Mouse (Mus musculus) heart, embryonic 12.5 days (tissue): ENCODE measurements around the gene Tbc1d12. TPM values are rescaled to one million over a fixed set of nuclear protein-coding genes. Genes with fewer than 3 reads are reported as not detected.
A peak's percentile ranks its signal among the peaks of the same experiment; 100 is the strongest.

Source experiments
- ATAC-seq: fragments of 200-750 bp; cut with Nextera tagmentation; 2 replicates; pipeline ENCODE4 v1.8.0; 2017; ENCODE audit warnings: moderate TSS enrichment, moderate library complexity; ENCODE audit not compliant: insufficient number of reproducible peaks, low FRiP score
- H3K27ac ChIP-seq: fragments of 300-500 bp; sonication (generic); 2 replicates; pipeline ENCODE4 v1.5.1; 2016; ENCODE audit warnings: mild to moderate bottlenecking, moderate library complexity; ENCODE audit not compliant: poor library complexity, severe bottlenecking
- H3K27me3 ChIP-seq: fragments of 300-500 bp; sonication (generic); replicated peaks from 2 replicates; pipeline ENCODE4 v1.6.1; 2016; ENCODE audit warnings: mild to moderate bottlenecking, moderate library complexity
- H3K36me3 ChIP-seq: fragments of 300-500 bp; sonication (generic); 2 replicates; pipeline ENCODE4 v1.6.1; 2016; ENCODE audit warnings: mild to moderate bottlenecking, moderate library complexity
- H3K4me1 ChIP-seq: fragments of 300-500 bp; sonication (generic); replicated peaks from 2 replicates; pipeline ENCODE4 v1.6.1; 2016; ENCODE audit warnings: mild to moderate bottlenecking
- H3K4me2 ChIP-seq: fragments of 300-500 bp; sonication (generic); 2 replicates; pipeline ENCODE4 v1.6.1; 2016; ENCODE audit warnings: mild to moderate bottlenecking, moderate library complexity
- H3K4me3 ChIP-seq: fragments of 300-500 bp; sonication (generic); 2 replicates; pipeline ENCODE4 v1.5.1; 2016; ENCODE audit warnings: mild to moderate bottlenecking
- H3K9ac ChIP-seq: fragments of 300-500 bp; sonication (generic); 2 replicates; pipeline ENCODE4 v1.6.1; 2016; ENCODE audit warnings: mild to moderate bottlenecking, moderate library complexity
- H3K9me3 ChIP-seq: fragments of 300-500 bp; sonication (generic); replicated peaks from 2 replicates; pipeline ENCODE4 v1.6.1; 2016; ENCODE audit warnings: mild to moderate bottlenecking, moderate library complexity
- WGBS: fragments of 180-500 bp; shearing (Covaris S2); methylation state at CpG from one replicate; pipeline ENCODE4 v1.1.7; 2016; 5-methylcytosine and 5-hydroxymethylcytosine counted together
- polyA plus RNA-seq: library from polyadenylated mRNA; unstranded; fragments of >200 nt; fragmentation: Nextera tagmentation; extraction: Ambion mirVana; gene quantifications from 2 replicates; pipeline ENCODE4 v1.2.1, GENCODE M21; 2016

The Tbc1d12 gene
- polyA plus RNA-seq, result 2.3 and 3.1 TPM in 2 replicates

DNA sequence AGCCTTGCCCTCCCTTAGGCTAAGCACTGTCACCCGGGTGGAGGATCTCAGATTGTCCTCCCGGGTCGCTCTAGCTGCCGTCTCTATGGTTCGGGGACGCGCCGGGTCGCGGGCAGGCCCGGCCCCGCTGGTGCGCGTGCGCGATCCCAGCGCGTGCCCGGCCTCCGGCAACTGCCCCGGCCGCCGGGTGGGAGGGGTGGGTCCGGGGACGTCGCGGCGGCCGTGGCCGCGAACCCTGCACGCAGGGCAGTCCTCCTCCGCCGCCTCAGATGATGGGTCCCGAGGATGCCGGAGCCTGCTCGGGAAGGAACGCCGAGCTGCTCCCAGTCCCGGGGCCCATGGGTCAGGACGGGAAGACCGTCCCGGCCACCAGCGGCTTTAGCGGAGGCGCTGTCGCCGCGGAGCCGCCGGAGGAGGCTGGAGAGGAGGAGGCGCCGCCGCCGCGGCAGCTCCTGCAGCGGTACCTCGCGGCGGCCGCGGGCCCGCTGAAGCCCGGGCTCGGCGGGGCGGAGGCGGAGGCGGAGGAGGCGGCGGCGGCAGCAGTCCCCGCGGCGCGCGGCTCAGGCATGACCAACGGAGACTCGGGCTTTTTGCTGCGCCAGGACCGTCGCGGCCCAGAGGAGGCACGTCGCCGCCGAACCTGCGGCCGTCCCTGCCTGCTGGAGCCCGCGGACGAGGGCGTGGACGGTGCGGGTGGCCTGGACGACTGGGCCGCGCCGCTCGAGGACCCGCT is at the start of gene Tbc1d12:
Tbc1d12 (plus strand) TSS at position 142 of the 733 bp plus-strand sequence.
- H3K27ac ChIP-seq, result peak within 1 kb of the TSS; percentile 89
- no peaks in the 10 kb centered on the region for H3K4me1 ChIP-seq
- peak within 1 kb of the TSS; percentile 85 for H3K4me2 ChIP-seq
- peak; percentile 91 for ATAC-seq
- H3K9ac ChIP-seq, result peak within 1 kb of the TSS; percentile 93
- peaks cover under 1% of the 10 kb centered on the region; the same call in 1 of the 2 replicates for H3K36me3 ChIP-seq
- no peaks in the 10 kb centered on the region for H3K27me3 ChIP-seq
- under 1% methylated on average over 87 of the region's 101 CpGs for WGBS
- 0 out of 2 replicates have a peak, but pooled peaks cover under 1% of the 10 kb centered on the region for H3K9me3 ChIP-seq
- peak within 1 kb of the TSS; percentile 97 for H3K4me3 ChIP-seq

GRCm38 (mm10) chr19:38787756-38788155 is 48.6 kb upstream of the Tbc1d12 start:
- H3K36me3 ChIP-seq, result peaks cover 53% of the 10 kb centered on the region

DNA sequence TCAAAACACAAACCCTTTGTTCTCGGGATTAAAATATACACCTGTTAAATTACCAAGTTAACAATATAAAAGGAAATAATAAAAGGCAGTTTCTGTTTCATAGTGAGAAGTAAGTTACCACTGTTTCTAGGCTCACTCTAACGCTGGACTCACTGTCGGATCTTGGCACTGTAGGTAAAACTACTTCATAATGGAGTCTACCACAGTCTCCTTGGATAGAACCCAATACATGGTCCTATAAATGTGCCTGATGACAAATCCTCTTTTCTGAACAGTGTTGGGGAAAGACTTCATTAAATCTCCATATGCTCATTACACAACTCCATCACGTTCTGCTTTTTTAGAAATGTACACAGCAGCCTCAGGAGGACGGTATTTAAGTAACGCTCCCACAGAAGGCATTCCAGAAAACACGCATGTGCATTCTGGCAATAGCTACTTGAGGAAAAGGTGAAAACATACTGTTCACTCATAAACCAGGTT is 42.8 kb upstream of the Tbc1d12 start:
- Histone ChIP-seq H3K4me2 (no peak overlapping the region), H3K27me3 (no peaks in the 10 kb centered on the region), H3K9ac (no peak overlapping the region), H3K27ac (no peak overlapping the region), H3K4me3 (no peak overlapping the region), H3K9me3 (no peaks in the 10 kb centered on the region), H3K4me1 (no peaks in the 10 kb centered on the region), H3K36me3 (peaks cover 85% of the 10 kb centered on the region)
- WGBS, result 93% methylated on average over 7 of the region's 7 CpGs
- ATAC-seq, result no peak

More at GRCm38 (mm10) chr19:38787756-38788155, 48.6 kb upstream of the Tbc1d12 start:
- Histone ChIP-seq H3K9ac (no peak overlapping the region), H3K27me3 (no peaks in the 10 kb centered on the region), H3K4me1 (no peaks in the 10 kb centered on the region), H3K4me3 (no peak overlapping the region), H3K4me2 (no peak overlapping the region), H3K9me3 (no peaks in the 10 kb centered on the region), H3K27ac (no peak overlapping the region)
- 93% methylated on average over 6 of the region's 6 CpGs for WGBS
- ATAC-seq, result no peak

GRCm38 (mm10) chr19:38796546-38796945 is 39.8 kb upstream of the Tbc1d12 start:
- H3K9ac ChIP-seq, result no peak overlapping the region
- no peaks in the 10 kb centered on the region for H3K4me1 ChIP-seq
- no peak for ATAC-seq
- H3K27me3 ChIP-seq, result no peaks in the 10 kb centered on the region
- H3K4me2 ChIP-seq, result no peak overlapping the region
- no peak overlapping the region for H3K4me3 ChIP-seq
- WGBS, result 86% methylated on average over 5 of the region's 5 CpGs
- H3K9me3 ChIP-seq, result no peaks in the 10 kb centered on the region
- H3K27ac ChIP-seq, result no peak overlapping the region
- H3K36me3 ChIP-seq, result peaks cover 72% of the 10 kb centered on the region

DNA sequence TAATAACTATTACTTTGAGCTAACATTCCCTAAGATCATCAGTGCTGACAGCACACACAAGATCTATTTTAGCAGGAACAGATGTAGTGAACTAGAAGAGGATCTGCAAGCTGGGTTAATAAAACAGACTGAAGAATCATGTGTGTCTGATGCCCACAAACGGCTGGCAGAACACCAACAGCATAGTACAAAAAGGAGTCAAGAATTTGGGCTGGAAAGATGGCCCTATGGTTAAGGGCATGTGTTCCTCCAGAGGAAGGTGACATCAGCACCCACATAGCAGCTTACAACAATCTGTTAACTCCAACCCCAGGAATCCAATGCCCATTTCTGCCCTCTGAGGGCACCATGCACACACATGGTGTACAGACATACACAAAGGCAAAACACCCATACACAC is 38.1 kb upstream of the Tbc1d12 start:
- WGBS, result 89% methylated on average over 1 of the region's 1 CpGs
- H3K9ac ChIP-seq, result no peak overlapping the region
- H3K27ac ChIP-seq, result no peak overlapping the region
- no peaks in the 10 kb centered on the region for H3K4me1 ChIP-seq
- no peaks in the 10 kb centered on the region for H3K27me3 ChIP-seq
- ATAC-seq, result no peak
- no peak overlapping the region for H3K4me3 ChIP-seq
- peaks cover 76% of the 10 kb centered on the region for H3K36me3 ChIP-seq
- no peaks in the 10 kb centered on the region for H3K9me3 ChIP-seq
- H3K4me2 ChIP-seq, result no peak overlapping the region

DNA sequence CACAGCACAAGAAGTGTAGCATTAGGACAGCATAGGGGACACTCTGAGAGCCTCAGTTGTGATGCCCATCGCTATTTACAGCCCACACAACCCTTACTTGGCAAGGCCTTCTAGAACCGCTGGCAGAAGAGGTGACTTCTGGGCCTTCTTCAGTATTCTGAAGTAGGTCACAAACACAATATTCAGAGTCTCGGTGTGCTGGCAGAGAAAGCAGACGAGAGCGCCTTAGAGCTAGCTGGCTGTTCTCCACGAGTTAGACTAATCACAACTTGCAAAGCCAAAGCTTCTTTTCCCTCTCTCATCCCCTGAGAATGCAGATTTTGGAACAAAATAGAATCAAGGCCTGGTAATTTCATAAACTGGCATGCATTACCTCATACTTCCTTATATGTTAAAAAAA is 37.6 kb upstream of the Tbc1d12 start:
- H3K4me3 ChIP-seq, result no peak overlapping the region
- H3K27ac ChIP-seq, result no peak overlapping the region
- H3K36me3 ChIP-seq, result peaks cover 74% of the 10 kb centered on the region
- 91% methylated on average over 6 of the region's 6 CpGs for WGBS
- no peaks in the 10 kb centered on the region for H3K27me3 ChIP-seq
- no peak overlapping the region for H3K4me2 ChIP-seq
- no peaks in the 10 kb centered on the region for H3K9me3 ChIP-seq
- no peak for ATAC-seq
- no peaks in the 10 kb centered on the region for H3K4me1 ChIP-seq
- no peak overlapping the region for H3K9ac ChIP-seq

DNA sequence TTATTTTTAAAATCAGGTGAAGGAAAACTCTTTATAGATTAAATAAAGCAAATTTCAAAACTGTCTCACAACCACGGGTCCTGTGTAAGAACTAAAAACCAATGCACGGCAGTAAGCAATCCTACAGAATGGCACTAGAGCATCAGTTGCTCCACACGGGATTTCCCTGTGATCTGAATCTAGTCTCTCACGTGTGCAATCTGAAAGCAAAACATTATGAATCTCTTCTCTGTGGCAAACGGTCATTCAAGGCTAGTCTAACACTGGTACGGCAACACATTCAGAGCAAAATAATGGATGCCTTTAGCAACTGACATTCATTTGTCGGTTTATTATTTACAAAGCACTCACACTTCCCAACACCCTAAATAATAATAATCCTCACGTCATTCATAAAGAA is 18.2 kb upstream of the Tbc1d12 start:
- Histone ChIP-seq H3K27me3 (no peaks in the 10 kb centered on the region), H3K9ac (peak overlapping the region; percentile 91), H3K27ac (no peak overlapping the region), H3K9me3 (no peaks in the 10 kb centered on the region), H3K4me3 (peak overlapping the region; percentile 97), H3K4me1 (peaks cover 8% of the 10 kb centered on the region), H3K4me2 (peak overlapping the region; percentile 90), H3K36me3 (peaks cover 27% of the 10 kb centered on the region)
- no peak for ATAC-seq
- WGBS, result 45% methylated on average over 8 of the region's 8 CpGs

DNA sequence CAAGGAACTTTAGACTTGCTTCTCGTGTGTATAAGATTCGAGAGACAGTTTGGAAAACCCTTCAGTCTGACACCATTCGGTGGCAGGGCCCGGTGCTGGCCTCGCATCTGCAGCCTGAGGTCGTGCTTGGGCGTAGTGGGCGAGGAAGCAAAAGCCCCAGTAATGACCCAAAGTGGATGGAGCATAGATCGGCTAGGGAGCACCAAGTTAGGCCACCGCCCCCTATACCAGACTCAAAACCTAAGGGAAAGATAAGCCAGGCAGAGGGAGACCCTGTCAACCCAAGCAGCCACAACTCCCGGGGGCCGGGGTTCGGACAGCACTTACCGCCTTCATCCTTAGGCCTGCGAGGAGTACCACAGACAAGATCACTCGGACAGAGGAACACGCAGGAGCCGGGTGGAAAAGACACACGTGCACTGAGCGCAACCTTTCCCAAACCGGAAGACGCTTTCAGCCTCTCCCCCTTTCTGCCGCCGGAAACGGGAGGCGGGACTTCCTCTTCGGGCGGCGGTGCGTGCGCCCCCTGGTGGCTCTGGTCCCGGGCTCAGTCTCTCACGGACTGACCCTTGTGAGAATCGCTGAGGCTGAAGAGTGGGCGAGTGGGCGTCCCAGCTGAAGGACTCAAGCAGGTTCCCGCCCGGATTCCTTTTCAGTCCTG is 17.5 kb upstream of the Tbc1d12 start, which contains the start of gene Noc3l:
Noc3l (minus strand) TSS at position 472 of the 661 bp plus-strand sequence.
- peak; percentile 92 for ATAC-seq
- Histone ChIP-seq H3K27ac (peak within 1 kb of the TSS; percentile 67), H3K27me3 (no peaks in the 10 kb centered on the region), H3K4me1 (peaks cover 8% of the 10 kb centered on the region), H3K36me3 (peaks cover 23% of the 10 kb centered on the region), H3K4me3 (peak within 1 kb of the TSS; percentile 97), H3K4me2 (peak within 1 kb of the TSS; percentile 90), H3K9me3 (no peaks in the 10 kb centered on the region), H3K9ac (peak within 1 kb of the TSS; percentile 91)
- WGBS, result under 1% methylated on average over 34 of the region's 38 CpGs

GRCm38 (mm10) chr19:38819427-38819802 is 17.0 kb upstream of the Tbc1d12 start:
- peaks cover 18% of the 10 kb centered on the region for H3K36me3 ChIP-seq
- peak overlapping the region; percentile 67 for H3K27ac ChIP-seq
- ATAC-seq, result peak; percentile 66
- no peaks in the 10 kb centered on the region for H3K9me3 ChIP-seq
- H3K27me3 ChIP-seq, result no peaks in the 10 kb centered on the region
- H3K4me3 ChIP-seq, result peak overlapping the region; percentile 97
- H3K4me2 ChIP-seq, result peak overlapping the region; percentile 90
- peaks cover 8% of the 10 kb centered on the region for H3K4me1 ChIP-seq
- peak overlapping the region; percentile 91 for H3K9ac ChIP-seq
- WGBS, result 11% methylated on average over 16 of the region's 16 CpGs

- H3K4me3 ChIP-seq, result no peak overlapping the region
- H3K9ac ChIP-seq, result no peak overlapping the region
- H3K4me2 ChIP-seq, result no peak overlapping the region
- no peaks in the 10 kb centered on the region for H3K9me3 ChIP-seq
- WGBS, result 50% methylated on average over 4 of the region's 4 CpGs
- H3K27ac ChIP-seq, result peak overlapping the region; percentile 14; the same call in 1 of the 2 replicates
- H3K27me3 ChIP-seq, result no peaks in the 10 kb centered on the region
- peaks cover 8% of the 10 kb centered on the region for H3K4me1 ChIP-seq
- peaks cover 9% of the 10 kb centered on the region for H3K36me3 ChIP-seq
- ATAC-seq, result peak; percentile 81
These were observed 16.1 kb upstream of the Tbc1d12 start for GRCm38 (mm10) chr19:38820186-38820804.

GRCm38 (mm10) chr19:38833224-38833623 is 3.2 kb upstream of the Tbc1d12 start:
- no peak overlapping the region for H3K9ac ChIP-seq
- no peaks in the 10 kb centered on the region for H3K27me3 ChIP-seq
- no peak overlapping the region for H3K4me2 ChIP-seq
- H3K4me1 ChIP-seq, result no peaks in the 10 kb centered on the region
- H3K27ac ChIP-seq, result no peak overlapping the region
- no peaks in the 10 kb centered on the region for H3K36me3 ChIP-seq
- no peaks in the 10 kb centered on the region for H3K9me3 ChIP-seq
- no peak overlapping the region for H3K4me3 ChIP-seq
- ATAC-seq, result no peak
- WGBS, result 51% methylated on average over 1 of the region's 1 CpGs
